Mouse (Mus musculus) kidney, adult 2 months (tissue): Measurements from ENCODE around the gene Rapgef2.

Experiments used
- CTCF ChIP-seq: fragments of 200-500 bp; conservative IDR thresholded peaks from 2 replicates; pipeline ENCODE4 v1.5.1; 2011; ENCODE audit warnings: low read depth, mild to moderate bottlenecking, control low read depth, low read length, moderate library complexity, mixed read lengths; ENCODE audit not compliant: insufficient read depth, insufficient read length
- POLR2A ChIP-seq: fragments of 200-500 bp; IDR thresholded peaks from one replicate; pipeline ENCODE4 v1.6.1; 2011; ENCODE audit warnings: low read depth, low read length, control low read depth

DNA sequence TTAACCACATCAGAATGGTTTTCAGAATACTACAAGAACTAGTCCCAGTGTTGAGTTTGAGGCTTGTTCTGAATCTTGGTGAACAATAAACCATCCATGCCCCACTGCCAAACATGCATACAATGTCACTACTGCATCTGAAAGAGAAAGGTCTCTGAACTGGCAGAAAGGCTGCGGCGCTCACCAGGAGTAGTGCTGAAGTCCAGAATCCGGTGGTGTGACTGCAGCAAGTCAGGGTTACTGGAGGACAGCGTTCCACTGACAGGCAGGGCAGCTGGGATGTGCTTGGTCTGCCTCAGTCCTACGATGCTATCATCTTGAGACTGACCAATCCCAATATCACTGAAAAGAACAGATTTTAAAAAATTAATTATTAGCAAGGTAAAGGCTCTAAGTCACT lies 197.9 kb downstream of the Rapgef2 start:
- TF ChIP-seq POLR2A (no peak), CTCF (no peak)
